Mouse (Mus musculus) liver, embryonic 16.5 days (tissue): ENCODE results near the gene Gemin5. TPM values are rescaled to one million over a fixed set of nuclear protein-coding genes. Genes with fewer than 3 reads are reported as not detected.

Source experiments
- ATAC-seq: fragments of 200-750 bp; cut with Nextera tagmentation; 2 replicates; pipeline ENCODE4 v1.8.0; 2017; ENCODE audit warnings: low read depth, mild to moderate bottlenecking, moderate number of reproducible peaks, moderate library complexity
- H3K27ac ChIP-seq: fragments of 300-500 bp; sonication (generic); 2 replicates; pipeline ENCODE4 v1.5.1; 2014; ENCODE audit warnings: mild to moderate bottlenecking, low read length
- H3K27me3 ChIP-seq: fragments of 300-500 bp; sonication (generic); 2 replicates; pipeline ENCODE4 v1.6.1; 2014; ENCODE audit warnings: low read depth, low read length, mixed read lengths; ENCODE audit not compliant: control insufficient read depth, insufficient read depth
- H3K36me3 ChIP-seq: fragments of 300-500 bp; sonication (generic); 2 replicates; pipeline ENCODE4 v1.6.1; 2014; ENCODE audit warnings: mild to moderate bottlenecking; ENCODE audit not compliant: control insufficient read depth, insufficient read depth
- H3K4me1 ChIP-seq: fragments of 300-500 bp; sonication (generic); 2 replicates; pipeline ENCODE4 v1.6.1; 2014; ENCODE audit warnings: low read depth, low read length, mixed read lengths; ENCODE audit not compliant: control insufficient read depth
- H3K4me2 ChIP-seq: fragments of 300-500 bp; sonication (generic); 2 replicates; pipeline ENCODE4 v1.6.1; 2014; ENCODE audit warnings: low read depth, low read length, mixed read lengths
- H3K4me3 ChIP-seq: fragments of 300-500 bp; sonication (generic); 2 replicates; pipeline ENCODE4 v1.5.1; 2014; ENCODE audit warnings: low read depth, mild to moderate bottlenecking, low read length
- H3K9ac ChIP-seq: fragments of 300-500 bp; sonication (generic); 2 replicates; pipeline ENCODE4 v1.6.1; 2014; ENCODE audit warnings: low read depth, low read length
- H3K9me3 ChIP-seq: fragments of 300-500 bp; sonication (generic); replicated peaks from 2 replicates; pipeline ENCODE4 v1.6.1; 2016; ENCODE audit warnings: low read length; ENCODE audit not compliant: control insufficient read depth
- WGBS: fragments of 180-500 bp; shearing (Covaris S2); extraction: QIAGEN DNeasy Blood & Tissue Kit; methylation state at CpG from one replicate; pipeline ENCODE4 v1.1.7; 2014; ENCODE audit not compliant: insufficient replicate concordance; 5-methylcytosine and 5-hydroxymethylcytosine counted together
- polyA plus RNA-seq: library from polyadenylated mRNA; unstranded; fragments of >200 nt; fragmentation: Nextera tagmentation; extraction: Ambion mirVana; gene quantifications from 2 replicates; pipeline ENCODE4 v1.2.1, GENCODE M21; 2015

Gene Gemin5
- polyA plus RNA-seq, 1 experiment from 2014 or later, result 7.2 TPM

GRCm38 (mm10) chr11:58155458-58155857 lies 12.9 kb downstream of the Gemin5 start:
- WGBS, result 79% methylated on average over 9 of the region's 9 CpGs
- H3K36me3 ChIP-seq, result peaks cover 25% of the 10 kb centered on the region
- no peak overlapping the region for H3K9ac ChIP-seq

GRCm38 (mm10) chr11:58146241-58146640 lies 22.1 kb downstream of the Gemin5 start:
- Histone ChIP-seq H3K27me3 (no peaks in the 10 kb centered on the region), H3K4me1 (no peaks in the 10 kb centered on the region), H3K36me3 (peaks cover 40% of the 10 kb centered on the region), H3K9me3 (no peaks in the 10 kb centered on the region), H3K4me2 (no peak overlapping the region), H3K4me3 (no peak overlapping the region), H3K27ac (no peak overlapping the region), H3K9ac (no peak overlapping the region)
- no peak for ATAC-seq
- WGBS, result 78% methylated on average over 5 of the region's 5 CpGs

More at GRCm38 (mm10) chr11:58155458-58155857, 12.9 kb downstream of the Gemin5 start:
- Histone ChIP-seq H3K4me3 (no peak overlapping the region), H3K4me1 (no peaks in the 10 kb centered on the region; the same call in 1 of the 2 replicates), H3K9me3 (no peaks in the 10 kb centered on the region), H3K4me2 (no peak overlapping the region), H3K27me3 (no peaks in the 10 kb centered on the region), H3K27ac (no peak overlapping the region)
- ATAC-seq, result no peak

- H3K36me3 ChIP-seq, result peaks cover 39% of the 10 kb centered on the region
Observed at GRCm38 (mm10) chr11:58143704-58144426, 24.5 kb downstream of the Gemin5 start.

GRCm38 (mm10) chr11:58139466-58139865 lies 28.9 kb downstream of the Gemin5 start:
- Histone ChIP-seq H3K27me3 (no peaks in the 10 kb centered on the region), H3K36me3 (peaks cover 24% of the 10 kb centered on the region)
- WGBS, result 67% methylated on average over 3 of the region's 3 CpGs

More at GRCm38 (mm10) chr11:58143704-58144426, 24.5 kb downstream of the Gemin5 start:
- no peaks in the 10 kb centered on the region for H3K9me3 ChIP-seq
- H3K27ac ChIP-seq, result no peak overlapping the region
- no peak for ATAC-seq
- no peak overlapping the region for H3K4me3 ChIP-seq
- H3K9ac ChIP-seq, result no peak overlapping the region
- H3K27me3 ChIP-seq, result no peaks in the 10 kb centered on the region
- WGBS, result 64% methylated on average over 9 of the region's 9 CpGs
- H3K4me1 ChIP-seq, result no peaks in the 10 kb centered on the region
- H3K4me2 ChIP-seq, result no peak overlapping the region

GRCm38 (mm10) chr11:58138821-58139220 lies 29.5 kb downstream of the Gemin5 start:
- Histone ChIP-seq H3K4me3 (no peak overlapping the region), H3K27me3 (no peaks in the 10 kb centered on the region), H3K9ac (no peak overlapping the region), H3K9me3 (no peaks in the 10 kb centered on the region), H3K4me1 (no peaks in the 10 kb centered on the region), H3K27ac (no peak overlapping the region), H3K36me3 (peaks cover 30% of the 10 kb centered on the region), H3K4me2 (no peak overlapping the region)
- no peak for ATAC-seq
- 67% methylated on average over 11 of the region's 11 CpGs for WGBS

More at GRCm38 (mm10) chr11:58139466-58139865, 28.9 kb downstream of the Gemin5 start:
- H3K4me3 ChIP-seq, result no peak overlapping the region
- no peaks in the 10 kb centered on the region for H3K9me3 ChIP-seq
- no peaks in the 10 kb centered on the region for H3K4me1 ChIP-seq
- no peak overlapping the region for H3K9ac ChIP-seq
- H3K4me2 ChIP-seq, result no peak overlapping the region
- H3K27ac ChIP-seq, result no peak overlapping the region
- ATAC-seq, result no peak

- Histone ChIP-seq H3K9me3 (no peaks in the 10 kb centered on the region), H3K27me3 (no peaks in the 10 kb centered on the region), H3K9ac (no peak overlapping the region), H3K4me1 (no peaks in the 10 kb centered on the region), H3K27ac (no peak overlapping the region), H3K4me2 (no peak overlapping the region), H3K36me3 (peaks cover 32% of the 10 kb centered on the region), H3K4me3 (no peak overlapping the region)
- WGBS, result 77% methylated on average over 6 of the region's 6 CpGs
- no peak for ATAC-seq
Observed at GRCm38 (mm10) chr11:58136677-58137076, 31.7 kb downstream of the Gemin5 start.

- no peak overlapping the region for H3K27ac ChIP-seq
- H3K4me3 ChIP-seq, result no peak overlapping the region
- no peaks in the 10 kb centered on the region for H3K9me3 ChIP-seq
- no peak for ATAC-seq
- H3K27me3 ChIP-seq, result no peaks in the 10 kb centered on the region
- H3K9ac ChIP-seq, result no peak overlapping the region
- peaks cover 25% of the 10 kb centered on the region for H3K36me3 ChIP-seq
- no peak overlapping the region for H3K4me2 ChIP-seq
- no peaks in the 10 kb centered on the region for H3K4me1 ChIP-seq
Observed at GRCm38 (mm10) chr11:58135296-58135695, 33.0 kb downstream of the Gemin5 start.

- ATAC-seq, result no peak
- no peak overlapping the region for H3K9ac ChIP-seq
- no peaks in the 10 kb centered on the region for H3K9me3 ChIP-seq
- no peaks in the 10 kb centered on the region for H3K27me3 ChIP-seq
- H3K27ac ChIP-seq, result no peak overlapping the region
- no peaks in the 10 kb centered on the region for H3K4me1 ChIP-seq
- peaks cover 26% of the 10 kb centered on the region for H3K36me3 ChIP-seq
- H3K4me2 ChIP-seq, result no peak overlapping the region
- H3K4me3 ChIP-seq, result no peak overlapping the region
Observed at GRCm38 (mm10) chr11:58134869-58135268, 33.5 kb downstream of the Gemin5 start.

GRCm38 (mm10) chr11:58132026-58132425 lies 36.3 kb downstream of the Gemin5 start:
- Histone ChIP-seq H3K27ac (no peak overlapping the region), H3K9me3 (no peaks in the 10 kb centered on the region), H3K36me3 (peaks cover 23% of the 10 kb centered on the region), H3K27me3 (no peaks in the 10 kb centered on the region), H3K4me1 (peaks cover 12% of the 10 kb centered on the region), H3K9ac (no peak overlapping the region), H3K4me3 (no peak overlapping the region), H3K4me2 (no peak overlapping the region)
- WGBS, result 83% methylated on average over 3 of the region's 3 CpGs
- no peak for ATAC-seq
